Mouse (Mus musculus) CH12.LX (cell line): ENCODE results near the gene Tll1. TPM values are rescaled to one million over a fixed set of nuclear protein-coding genes. Genes with fewer than 3 reads are reported as not detected.

ENCODE experiments used
- DNase-seq: peaks from one replicate; pipeline ENCODE4 v3.0.0-alpha.2; 2013; ENCODE audit errors: extremely low read depth
- H3K27ac ChIP-seq: 2 replicates; pipeline ENCODE4 v1.5.1; 2012; ENCODE audit warnings: low read depth, mild to moderate bottlenecking, control low read depth, moderate library complexity; ENCODE audit not compliant: insufficient read depth
- H3K27me3 ChIP-seq: replicated peaks from 2 replicates; pipeline ENCODE3; 2012; ENCODE audit warnings: inconsistent platforms
- H3K36me3 ChIP-seq, 2 experiments: replicated peaks in 1 of 2; 2 replicates each; pipeline versions ENCODE3 to v1.6.1; 2012; ENCODE audit warnings: inconsistent platforms in 1 of 2, low read length in 1 of 2, mild to moderate bottlenecking in 1 of 2, mixed read lengths in 1 of 2, moderate library complexity in 1 of 2; ENCODE audit not compliant: control insufficient read depth in 1 of 2, insufficient read depth in 1 of 2
- H3K4me1 ChIP-seq, 2 experiments: 2 replicates each; pipeline ENCODE4 v1.6.1; 2012; ENCODE audit warnings: inconsistent platforms in 1 of 2, moderate library complexity in 1 of 2; ENCODE audit not compliant: insufficient read depth in 2 of 2, control insufficient read depth in 1 of 2
- H3K4me2 ChIP-seq: 2 replicates; pipeline ENCODE4 v1.6.1; 2012; ENCODE audit warnings: low read depth, mild to moderate bottlenecking, control low read depth; ENCODE audit not compliant: poor library complexity, insufficient read depth, severe bottlenecking
- H3K4me3 ChIP-seq, 3 experiments: fragments of 150-350 bp in 1 of 3; sonication (generic) in 1 of 3; replicated peaks in 1 of 3; 2 replicates each; pipeline versions ENCODE3 to v1.5.1; 2011 to 2012; ENCODE audit warnings: low read depth in 2 of 3, low read length in 2 of 3, mild to moderate bottlenecking in 2 of 3, moderate library complexity in 2 of 3, control low read depth in 1 of 3, improper control_type of control experiment in 1 of 3, inconsistent platforms in 1 of 3, mixed read lengths in 1 of 3; ENCODE audit not compliant: poor library complexity in 1 of 3
- H3K79me2 ChIP-seq: replicated peaks from 2 replicates; pipeline ENCODE4 v1.6.1; 2012; ENCODE audit warnings: mild to moderate bottlenecking, moderate library complexity; ENCODE audit not compliant: control insufficient read depth, poor library complexity, insufficient read depth, severe bottlenecking; ENCODE audit errors: extremely low read depth
- H3K9ac ChIP-seq: 2 replicates; pipeline ENCODE4 v1.6.1; 2012; ENCODE audit warnings: low read depth, mild to moderate bottlenecking, control low read depth, moderate library complexity; ENCODE audit not compliant: insufficient read depth
- H3K9me3 ChIP-seq: replicated peaks from 2 replicates; pipeline ENCODE3; 2012; ENCODE audit warnings: low read length, inconsistent platforms, mixed read lengths
- CHD1 ChIP-seq: IDR thresholded peaks from 2 replicates; pipeline ENCODE4 v1.6.1; 2012; ENCODE audit warnings: low read depth, low read length, improper control_type of control experiment, inconsistent platforms
- CHD2 ChIP-seq: IDR thresholded peaks from 2 replicates; pipeline ENCODE4 v1.6.1; 2011; ENCODE audit warnings: low read length, improper control_type of control experiment
- E2F4 ChIP-seq: IDR thresholded peaks from 2 replicates; pipeline ENCODE4 v1.6.1; 2011; ENCODE audit warnings: low read depth, low read length, improper control_type of control experiment; ENCODE audit not compliant: insufficient replicate concordance
- EP300 ChIP-seq: IDR thresholded peaks from 2 replicates; pipeline ENCODE4 v1.6.1; 2011; ENCODE audit warnings: low read length, improper control_type of control experiment
- ETS1 ChIP-seq: conservative IDR thresholded peaks from 2 replicates; pipeline ENCODE4 v1.6.1; 2012; ENCODE audit warnings: low read depth, mild to moderate bottlenecking, inconsistent platforms, low read length, improper control_type of control experiment, moderate library complexity
- GABPA ChIP-seq: IDR thresholded peaks from 2 replicates; pipeline ENCODE4 v1.6.1; 2012; ENCODE audit warnings: low read depth, low read length, improper control_type of control experiment, inconsistent platforms; ENCODE audit not compliant: insufficient replicate concordance
- HCFC1 ChIP-seq: IDR thresholded peaks from 2 replicates; pipeline ENCODE4 v1.6.1; 2012; ENCODE audit warnings: low read depth, mild to moderate bottlenecking, inconsistent platforms, low read length, improper control_type of control experiment
- IRF4 ChIP-seq: IDR thresholded peaks from 2 replicates; pipeline ENCODE4 v1.6.1; 2014; ENCODE audit warnings: low read depth, mild to moderate bottlenecking, inconsistent platforms, low read length, improper control_type of control experiment
- JUND ChIP-seq: conservative IDR thresholded peaks from 2 replicates; pipeline ENCODE4 v1.6.1; 2011; ENCODE audit warnings: low read depth, low read length, improper control_type of control experiment
- KAT2A ChIP-seq: IDR thresholded peaks from 2 replicates; pipeline ENCODE4 v1.6.1; 2012; ENCODE audit warnings: low read length, improper control_type of control experiment, inconsistent platforms; ENCODE audit not compliant: insufficient replicate concordance
- MAFK ChIP-seq: IDR thresholded peaks from 2 replicates; pipeline ENCODE4 v1.6.1; 2011; ENCODE audit warnings: low read length, improper control_type of control experiment; ENCODE audit not compliant: insufficient replicate concordance
- MAX ChIP-seq: IDR thresholded peaks from 2 replicates; pipeline ENCODE4 v1.6.1; 2011; ENCODE audit warnings: low read length, improper control_type of control experiment
- MAZ ChIP-seq: IDR thresholded peaks from 2 replicates; pipeline ENCODE4 v1.6.1; 2012; ENCODE audit warnings: low read depth, mild to moderate bottlenecking, inconsistent platforms, low read length, improper control_type of control experiment, moderate library complexity
- MEF2A ChIP-seq: IDR thresholded peaks from 2 replicates; pipeline ENCODE4 v1.6.1; 2014; ENCODE audit warnings: low read depth, mild to moderate bottlenecking, inconsistent platforms, low read length, improper control_type of control experiment, borderline replicate concordance
- NELFE ChIP-seq: IDR thresholded peaks from 2 replicates; pipeline ENCODE4 v1.6.1; 2011; ENCODE audit warnings: low read depth, low read length, improper control_type of control experiment
- NRF1 ChIP-seq: IDR thresholded peaks from 2 replicates; pipeline ENCODE4 v1.6.1; 2014; ENCODE audit warnings: low read depth, mild to moderate bottlenecking, inconsistent platforms, low read length, improper control_type of control experiment, moderate library complexity
- PAX5 ChIP-seq: IDR thresholded peaks from 2 replicates; pipeline ENCODE4 v1.6.1; 2012; ENCODE audit warnings: low read length, inconsistent platforms, mixed read lengths
- POLR2AphosphoS2 ChIP-seq: IDR thresholded peaks from 2 replicates; pipeline ENCODE4 v1.6.1; 2011; ENCODE audit warnings: low read depth, low read length, improper control_type of control experiment
- SIN3A ChIP-seq: IDR thresholded peaks from 2 replicates; pipeline ENCODE4 v1.6.1; 2012; ENCODE audit warnings: low read length, improper control_type of control experiment, inconsistent platforms
- SMC3 ChIP-seq: IDR thresholded peaks from 2 replicates; pipeline ENCODE4 v1.6.1; 2011; ENCODE audit warnings: low read depth, low read length, improper control_type of control experiment
- TBP ChIP-seq: conservative IDR thresholded peaks from 2 replicates; pipeline ENCODE4 v1.6.1; 2011; ENCODE audit warnings: low read depth, low read length, improper control_type of control experiment
- USF1 ChIP-seq: IDR thresholded peaks from 2 replicates; pipeline ENCODE4 v1.6.1; 2014; ENCODE audit warnings: low read depth, mild to moderate bottlenecking, inconsistent platforms, low read length, improper control_type of control experiment
- USF2 ChIP-seq: conservative IDR thresholded peaks from 2 replicates; pipeline ENCODE4 v1.6.1; 2011; ENCODE audit warnings: low read depth, low read length, improper control_type of control experiment
- dilution Hi-C: fragments of 300-500 bp; cut with MboI; formaldehyde crosslinking; loops from 2 replicates; pipeline ENCODE4 v1.14.3; 2020; ENCODE audit warnings: low sequenced_read_pairs; ENCODE audit not compliant: extremely low pct_unique_long_range_greater_than_20kb, extremely low pct_ligation_motif_present
- in situ Hi-C: fragments of 300-500 bp; cut with MboI; formaldehyde crosslinking; loops from 3 replicates; pipeline ENCODE4 v1.14.3; 2019; ENCODE audit warnings: low sequenced_read_pairs, low pct_ligation_motif_present, low pct_unique_long_range_greater_than_20kb, mixed read lengths
- polyA plus RNA-seq: library from polyadenylated mRNA; unstranded; fragments of >175 nt; gene quantifications from 2 replicates; pipeline ENCODE4 v1.2.1, GENCODE M21; 2012; ENCODE audit warnings: low read depth; ENCODE audit not compliant: insufficient read length
- total RNA-seq, 2 experiments: library from RNA; depleted of rRNA; stranded (reverse); fragments of 300-350 nt in 1 of 2; fragments of >200 nt in 1 of 2; gene quantifications; 2 replicates each; pipeline ENCODE4 v1.2.3; 2012 to 2014

Gene Tll1
- total and polyA plus RNA-seq, 3 experiments = not detected

DNA sequence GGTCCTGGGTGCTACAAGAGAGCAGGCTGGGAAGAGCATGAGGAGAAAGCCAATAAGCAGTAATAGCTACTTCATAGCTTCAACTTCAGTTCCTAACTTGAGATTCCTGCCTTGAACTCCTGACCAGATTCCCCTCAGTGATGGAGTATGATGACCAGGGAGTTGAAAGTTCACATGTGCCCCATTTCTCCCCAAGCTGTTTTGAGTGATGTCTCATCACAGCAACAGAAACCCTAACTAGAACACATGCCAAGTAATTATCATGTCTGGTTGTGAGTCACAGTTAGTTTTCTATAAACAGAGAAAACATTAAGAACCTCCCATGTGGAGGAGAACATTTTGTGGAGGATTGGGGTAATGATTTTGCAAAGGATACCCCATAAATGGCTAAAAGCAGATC is 176.0 kb downstream of the Tll1 start:
- DNase-seq = no peak
- TF ChIP-seq NELFE (no peak), IRF4 (no peak), POLR2AphosphoS2 (no peak), MEF2A (no peak), ETS1 (no peak), TBP (no peak), MAFK (no peak), NRF1 (no peak), EP300 (no peak), SIN3A (no peak), E2F4 (no peak)
- no peaks in the 10 kb centered on the region for H3K36me3 ChIP-seq
- no peak overlapping the region for H3K4me2 ChIP-seq
- in situ Hi-C loops = no loop called here
- no peak overlapping the region for H3K27ac ChIP-seq
- no peaks in the 10 kb centered on the region for H3K79me2 ChIP-seq
- no peak overlapping the region for H3K9ac ChIP-seq
- dilution Hi-C loops = no loop called here
- H3K4me1 ChIP-seq = no peaks in the 10 kb centered on the region
- H3K9me3 ChIP-seq = peaks cover 17% of the 10 kb centered on the region
- no peak overlapping the region for H3K4me3 ChIP-seq
- no peaks in the 10 kb centered on the region for H3K27me3 ChIP-seq

DNA sequence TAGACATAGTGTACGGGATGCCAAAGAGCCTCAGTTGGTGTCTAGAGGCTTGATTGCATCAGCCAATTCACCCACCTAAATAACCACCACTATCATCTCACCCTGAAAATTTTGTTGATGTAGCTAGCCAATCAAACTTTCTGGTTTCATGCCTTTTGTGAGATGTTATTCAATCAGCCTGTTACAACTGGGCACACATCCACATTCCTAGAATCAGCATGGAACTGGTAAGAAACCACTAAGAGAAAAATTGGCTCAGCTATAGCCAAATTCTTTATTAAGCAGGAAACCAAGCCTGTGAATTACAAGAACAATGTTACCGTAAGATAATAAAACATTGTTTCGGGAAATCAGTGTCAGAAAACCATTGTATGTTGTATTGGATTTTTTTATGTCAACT is 176.5 kb downstream of the Tll1 start:
- H3K27ac ChIP-seq = no peak overlapping the region

More for the DNA sequence above, 176.5 kb downstream of the Tll1 start:
- H3K9me3 ChIP-seq = peaks cover 18% of the 10 kb centered on the region
- in situ Hi-C loops = no loop called here
- no peak for DNase-seq
- H3K4me1 ChIP-seq = no peaks in the 10 kb centered on the region
- dilution Hi-C loops = no loop called here
- H3K36me3 ChIP-seq = no peaks in the 10 kb centered on the region
- no peaks in the 10 kb centered on the region for H3K27me3 ChIP-seq
- H3K79me2 ChIP-seq = no peaks in the 10 kb centered on the region
- H3K4me2 ChIP-seq = no peak overlapping the region
- H3K9ac ChIP-seq = no peak overlapping the region
- H3K4me3 ChIP-seq = no peak overlapping the region
- TF ChIP-seq PAX5 (no peak), JUND (no peak), SIN3A (no peak), SMC3 (no peak), KAT2A (no peak), E2F4 (no peak), HCFC1 (no peak), MAZ (no peak), USF1 (no peak), GABPA (no peak), CHD2 (no peak), MAX (no peak), CHD1 (no peak), EP300 (no peak), USF2 (no peak), NRF1 (no peak), TBP (no peak)
- TF ChIP-seq, all 38 proteins: peak for 0
